Mouse (Mus musculus) kidney, embryonic 16.5 days (tissue): Measurements from ENCODE around the gene Kctd6. TPM values are rescaled to one million over a fixed set of nuclear protein-coding genes. Genes with fewer than 3 reads are reported as not detected.

Experiments
- ATAC-seq: fragments of 200-750 bp; cut with Nextera tagmentation; 2 replicates; pipeline ENCODE4 v1.8.0; 2017; ENCODE audit warnings: moderate TSS enrichment; ENCODE audit not compliant: low FRiP score, low TSS enrichment
- H3K27ac ChIP-seq: fragments of 300-500 bp; sonication (generic); 2 replicates; pipeline ENCODE4 v1.5.1; 2014; ENCODE audit warnings: low read length
- H3K27me3 ChIP-seq: fragments of 300-500 bp; sonication (generic); 2 replicates; pipeline ENCODE4 v1.6.1; 2014; ENCODE audit warnings: low read length, control low read depth, mixed read lengths; ENCODE audit not compliant: insufficient read depth
- H3K36me3 ChIP-seq: fragments of 300-500 bp; sonication (generic); 2 replicates; pipeline ENCODE4 v1.6.1; 2014; ENCODE audit warnings: low read length, control low read depth, mixed read lengths; ENCODE audit not compliant: insufficient read depth
- H3K4me1 ChIP-seq: fragments of 300-500 bp; sonication (generic); 2 replicates; pipeline ENCODE4 v1.6.1; 2014; ENCODE audit warnings: low read length, control low read depth, mixed read lengths; ENCODE audit not compliant: insufficient read depth
- H3K4me2 ChIP-seq: fragments of 300-500 bp; sonication (generic); replicated peaks from 2 replicates; pipeline ENCODE4 v1.6.1; 2014; ENCODE audit warnings: low read depth, low read length
- H3K4me3 ChIP-seq: fragments of 300-500 bp; sonication (generic); 2 replicates; pipeline ENCODE4 v1.5.1; 2014; ENCODE audit warnings: mild to moderate bottlenecking, low read length
- H3K9ac ChIP-seq: fragments of 300-500 bp; sonication (generic); replicated peaks from 2 replicates; pipeline ENCODE4 v1.6.1; 2014; ENCODE audit warnings: low read length
- H3K9me3 ChIP-seq: fragments of 300-500 bp; sonication (generic); 2 replicates; pipeline ENCODE4 v1.6.1; 2016; ENCODE audit warnings: low read length, control low read depth
- WGBS: fragments of 180-500 bp; shearing (Covaris S2); extraction: QIAGEN DNeasy Blood & Tissue Kit; methylation state at CpG from one replicate; pipeline ENCODE4 v1.1.7; 2014; 5-methylcytosine and 5-hydroxymethylcytosine counted together
- polyA plus RNA-seq: library from polyadenylated mRNA; unstranded; fragments of >200 nt; fragmentation: Nextera tagmentation; extraction: Ambion mirVana; gene quantifications from 2 replicates; pipeline ENCODE4 v1.2.1, GENCODE M21; 2015

Gene Kctd6
- polyA plus RNA-seq, 1 experiment from 2014 or later = 3.3 TPM

DNA sequence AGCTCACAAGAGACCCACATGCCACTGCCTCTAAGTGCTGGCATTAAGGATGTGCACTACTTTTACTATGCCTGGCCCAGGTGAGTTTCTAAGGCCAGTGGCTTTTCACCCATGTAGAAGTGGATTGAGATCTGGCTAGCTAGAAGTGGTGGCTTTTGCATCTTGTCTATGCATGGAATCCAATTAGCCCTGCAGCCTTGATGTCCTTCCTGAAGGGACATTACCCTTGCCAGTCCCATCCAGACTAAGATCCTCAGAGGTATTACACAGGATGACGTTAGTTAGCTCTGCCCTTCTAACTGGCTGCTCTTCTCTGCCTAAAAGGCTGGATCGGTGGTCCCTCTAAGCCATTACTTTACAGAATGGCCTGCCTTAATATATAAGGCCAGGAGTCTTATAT, 944 bp upstream of the Kctd6 start:
- ATAC-seq = no peak
- Histone ChIP-seq H3K4me1 (peaks cover 20% of the 10 kb centered on the region), H3K9ac (no peak overlapping the region), H3K27ac (no peak overlapping the region), H3K36me3 (no peaks in the 10 kb centered on the region), H3K27me3 (no peaks in the 10 kb centered on the region), H3K9me3 (no peaks in the 10 kb centered on the region), H3K4me3 (no peak overlapping the region), H3K4me2 (no peak overlapping the region)
- 75% methylated on average over 2 of the region's 2 CpGs for WGBS

DNA sequence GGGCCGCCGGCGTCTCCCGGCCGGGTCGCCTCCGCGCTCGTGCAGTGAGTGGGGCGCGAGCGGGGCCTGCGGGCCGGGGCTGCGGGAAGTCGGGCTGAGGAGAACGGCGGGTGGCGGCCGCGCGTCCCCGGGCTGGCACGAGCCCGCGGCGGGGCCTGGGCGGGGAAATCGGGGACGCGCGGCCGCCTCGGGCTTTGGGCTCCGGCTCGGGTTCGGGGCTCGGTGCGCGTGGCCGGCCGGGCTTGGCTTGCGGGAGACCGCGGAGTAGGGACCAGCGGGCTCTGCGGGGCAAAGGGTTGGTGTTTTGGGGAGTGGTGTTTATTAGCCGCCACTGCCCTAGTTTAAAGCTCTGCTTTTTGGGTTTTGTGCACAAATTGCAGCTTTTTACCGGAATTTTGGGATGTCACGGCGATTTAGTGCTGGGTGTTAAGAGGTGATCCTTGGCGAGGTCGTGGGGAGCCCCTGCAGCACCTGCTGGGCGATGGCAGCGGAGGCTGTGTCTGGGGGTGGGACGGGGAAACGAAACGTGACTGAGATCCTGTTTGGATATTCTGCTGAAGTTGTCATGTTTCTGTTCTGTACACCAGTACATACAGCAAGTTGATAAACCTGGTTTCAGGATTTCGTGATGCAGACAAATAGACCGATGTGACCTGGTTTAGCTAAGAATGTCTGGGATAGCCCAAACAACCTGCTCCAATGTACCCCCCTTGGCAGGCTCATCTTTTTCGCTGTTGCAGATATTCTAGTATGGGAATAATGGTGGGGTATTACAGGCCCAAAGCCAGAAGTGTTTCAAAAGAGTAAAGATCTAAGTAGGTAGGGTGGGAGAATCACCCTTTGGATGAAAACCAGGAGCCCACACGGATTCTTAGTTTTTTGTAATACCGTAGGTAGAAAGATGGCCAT, 613 bp downstream of the Kctd6 start:
- Histone ChIP-seq H3K4me2 (peak overlapping the region; percentile 95), H3K4me1 (peaks cover 31% of the 10 kb centered on the region), H3K27me3 (no peaks in the 10 kb centered on the region), H3K4me3 (peak overlapping the region; percentile 60), H3K36me3 (no peaks in the 10 kb centered on the region), H3K27ac (peak overlapping the region; percentile 92), H3K9ac (peak overlapping the region; percentile 98), H3K9me3 (no peaks in the 10 kb centered on the region)
- ATAC-seq = peak; percentile 83
- 3% methylated on average over 45 of the region's 63 CpGs for WGBS

GRCm38 (mm10) chr14:8215208-8215778, 1.4 kb downstream of the Kctd6 start:
- 19% methylated on average over 21 of the region's 21 CpGs for WGBS
- no peak overlapping the region for H3K27ac ChIP-seq
- peaks cover 31% of the 10 kb centered on the region for H3K4me1 ChIP-seq
- ATAC-seq = no peak
- peak overlapping the region; percentile 95 for H3K4me2 ChIP-seq
- H3K4me3 ChIP-seq = peak overlapping the region; percentile 60
- H3K9ac ChIP-seq = peak overlapping the region; percentile 98; the same call in 1 of the 2 replicates
- H3K36me3 ChIP-seq = no peaks in the 10 kb centered on the region
- no peaks in the 10 kb centered on the region for H3K27me3 ChIP-seq
- no peaks in the 10 kb centered on the region for H3K9me3 ChIP-seq

- no peak overlapping the region for H3K9ac ChIP-seq
- peaks cover 31% of the 10 kb centered on the region for H3K4me1 ChIP-seq
- H3K36me3 ChIP-seq = no peaks in the 10 kb centered on the region
- 0 out of 2 replicates have a peak overlapping the region, but pooled peaks have one; percentile 1 for H3K27ac ChIP-seq
- peak overlapping the region; percentile 95; the same call in 1 of the 2 replicates for H3K4me2 ChIP-seq
- H3K4me3 ChIP-seq = peak overlapping the region; percentile 60
- H3K27me3 ChIP-seq = no peaks in the 10 kb centered on the region
- 60% methylated on average over 5 of the region's 5 CpGs for WGBS
- no peaks in the 10 kb centered on the region for H3K9me3 ChIP-seq
- no peak for ATAC-seq
These were observed 2.2 kb downstream of the Kctd6 start for GRCm38 (mm10) chr14:8216100-8216499.

DNA sequence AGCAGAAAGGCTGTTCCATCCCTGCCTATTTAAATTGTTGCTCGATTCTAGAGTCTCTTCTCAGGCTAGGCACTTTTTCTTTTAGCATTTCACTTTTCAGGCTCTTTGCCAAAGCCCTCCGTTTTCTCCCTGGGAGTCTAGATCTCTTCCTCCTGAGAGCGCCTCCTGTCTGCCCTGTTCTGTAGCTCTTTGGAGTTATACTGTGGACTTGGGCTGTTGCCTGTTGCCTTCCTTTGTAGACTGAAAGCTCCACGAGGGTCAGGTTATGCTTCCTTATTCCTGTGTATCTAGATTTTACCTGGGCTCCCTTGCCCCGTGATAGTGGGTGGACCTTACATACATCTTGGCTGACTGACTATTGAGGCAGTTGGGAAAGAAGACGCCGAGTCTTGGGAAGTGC, 4.3 kb downstream of the Kctd6 start:
- no peaks in the 10 kb centered on the region for H3K27me3 ChIP-seq

DNA sequence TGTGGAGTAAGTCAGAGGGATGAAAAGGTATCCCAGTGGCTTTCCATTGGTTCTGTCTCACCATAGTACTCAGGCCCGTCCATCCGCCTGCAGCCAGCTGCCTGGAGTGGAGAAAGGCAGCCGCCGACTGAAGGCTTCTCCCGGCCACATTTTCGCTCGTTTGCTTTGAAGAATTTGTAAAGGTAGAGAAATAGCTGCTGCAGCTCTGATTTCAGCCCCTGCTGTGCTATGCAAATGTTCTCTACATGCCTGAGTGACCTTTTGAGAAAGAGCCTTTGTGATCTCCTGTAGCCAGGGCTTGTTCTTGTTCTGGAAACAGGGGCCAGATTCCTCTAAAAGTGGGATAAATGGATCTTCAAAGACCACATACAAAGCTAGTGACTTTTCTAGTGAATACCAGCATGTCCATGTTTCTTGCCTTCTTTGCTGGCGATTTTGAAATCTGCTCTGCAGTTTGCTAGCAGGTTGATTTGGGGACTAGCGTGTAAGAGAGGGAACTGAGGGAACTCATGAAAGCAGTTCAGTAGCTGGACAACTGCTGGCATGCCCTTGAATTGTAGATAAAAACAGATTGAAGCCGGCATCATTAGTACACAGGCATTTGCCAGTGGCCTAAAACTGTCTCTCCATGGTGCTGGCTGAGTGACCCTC, 4.9 kb downstream of the Kctd6 start:
- no peak overlapping the region for H3K4me3 ChIP-seq
- H3K27me3 ChIP-seq = no peaks in the 10 kb centered on the region
- H3K9ac ChIP-seq = no peak overlapping the region; the same call in none of the 2 replicates
- H3K4me2 ChIP-seq = peak overlapping the region; percentile 24
- peaks cover 31% of the 10 kb centered on the region for H3K4me1 ChIP-seq
- H3K9me3 ChIP-seq = no peaks in the 10 kb centered on the region
- WGBS = 27% methylated on average over 10 of the region's 10 CpGs
- peaks cover 11% of the 10 kb centered on the region for H3K36me3 ChIP-seq
- no peak for ATAC-seq
- H3K27ac ChIP-seq = peak overlapping the region; percentile 84

More for the DNA sequence above, 4.3 kb downstream of the Kctd6 start:
- Histone ChIP-seq H3K9me3 (no peaks in the 10 kb centered on the region), H3K4me2 (peak overlapping the region; percentile 24), H3K27ac (peak overlapping the region; percentile 84), H3K36me3 (peaks cover 8% of the 10 kb centered on the region), H3K4me3 (no peak overlapping the region), H3K4me1 (peaks cover 31% of the 10 kb centered on the region), H3K9ac (no peak overlapping the region; the same call in 1 of the 2 replicates)
- no peak for ATAC-seq
- 54% methylated on average over 7 of the region's 7 CpGs for WGBS

DNA sequence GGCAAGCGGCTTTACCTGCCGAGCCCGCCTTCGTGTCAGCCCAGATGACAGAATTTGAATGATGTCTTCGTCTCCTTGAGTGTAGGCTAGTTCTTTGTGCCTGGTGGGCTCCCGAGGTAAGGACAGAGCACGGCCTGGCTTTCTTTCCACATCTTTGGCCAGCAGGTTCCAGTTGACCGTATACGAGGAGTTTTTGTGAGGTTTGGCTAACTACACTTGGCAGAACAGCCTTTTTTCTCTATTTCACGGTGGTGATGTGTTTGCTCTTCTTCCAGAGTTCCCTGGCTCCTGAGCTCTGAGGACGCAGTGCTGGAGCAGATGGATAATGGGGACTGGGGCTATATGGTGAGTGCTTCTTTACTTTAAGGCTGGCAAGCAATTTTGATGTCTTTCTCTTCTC, 5.9 kb downstream of the Kctd6 start:
- Histone ChIP-seq H3K4me1 (peaks cover 28% of the 10 kb centered on the region), H3K27me3 (no peaks in the 10 kb centered on the region), H3K9me3 (no peaks in the 10 kb centered on the region), H3K4me2 (no peak overlapping the region), H3K27ac (no peak overlapping the region), H3K36me3 (peaks cover 11% of the 10 kb centered on the region), H3K9ac (no peak overlapping the region), H3K4me3 (no peak overlapping the region)
- WGBS = 77% methylated on average over 11 of the region's 11 CpGs
- ATAC-seq = no peak

GRCm38 (mm10) chr14:8220306-8220705, 6.4 kb downstream of the Kctd6 start:
- Histone ChIP-seq H3K27ac (no peak overlapping the region), H3K27me3 (no peaks in the 10 kb centered on the region), H3K4me2 (no peak overlapping the region), H3K9ac (no peak overlapping the region), H3K4me3 (no peak overlapping the region), H3K36me3 (peaks cover 11% of the 10 kb centered on the region), H3K4me1 (peaks cover 23% of the 10 kb centered on the region), H3K9me3 (no peaks in the 10 kb centered on the region)
- WGBS = 72% methylated on average over 7 of the region's 7 CpGs
- no peak for ATAC-seq

GRCm38 (mm10) chr14:8220912-8221311, 7.0 kb downstream of the Kctd6 start:
- Histone ChIP-seq H3K4me3 (no peak overlapping the region), H3K9ac (no peak overlapping the region), H3K4me1 (peaks cover 17% of the 10 kb centered on the region), H3K27ac (no peak overlapping the region), H3K4me2 (no peak overlapping the region), H3K9me3 (no peaks in the 10 kb centered on the region), H3K27me3 (no peaks in the 10 kb centered on the region), H3K36me3 (peaks cover 11% of the 10 kb centered on the region)
- 89% methylated on average over 2 of the region's 2 CpGs for WGBS
- ATAC-seq = no peak
